28 mouse cellular contexts compared by ENCODE assay signal in genomic region chr10:39601068-39601467, GRCm38 (mm10). TPM values are rescaled to one million over a fixed set of nuclear protein-coding genes. Genes with fewer than 3 reads are reported as not detected.
DNase-seq lines count a peak whose midpoint lies in the region; ATAC-seq and TF ChIP-seq lines count a peak whose summit lies in the region.
"Had no signal": no experiment of that assay in that cellular context is flagged by ENCODE, and none has a peak within 500 bp of the region (broad histone marks: within the 10 kb centered on the region; RNA-seq: fewer than 3 reads in every experiment).

No protein-coding gene starts in this region.

- no peak overlapping the region for H3K4me2 ChIP-seq in kidney, embryonic 15.5 days
- H3K4me2 ChIP-seq in heart, embryonic 12.5 days: no peak overlapping the region
- H3K4me2 ChIP-seq: embryonic facial prominence, embryonic 13.5 days; hindbrain, embryonic 13.5 days; intestine, embryonic 15.5 days had no signal

- peaks cover 8% of the 10 kb centered on the region for H3K9me3 ChIP-seq in kidney, embryonic 15.5 days (replicated peaks)
- peaks cover 6% of the 10 kb centered on the region; the same call in 1 of the 2 replicates for H3K9me3 ChIP-seq in heart, embryonic 12.5 days (replicated peaks)
- H3K9me3 ChIP-seq: intestine, embryonic 15.5 days had no signal

- H3K27ac ChIP-seq in kidney, embryonic 15.5 days: no peak overlapping the region
- no peak overlapping the region for H3K27ac ChIP-seq in heart, embryonic 12.5 days (ENCODE audit: poor library complexity, severe bottlenecking)
- H3K27ac ChIP-seq: embryonic facial prominence, embryonic 10.5 days; embryonic facial prominence, embryonic 13.5 days; gastrocnemius, adult 2 months; heart, adult 2 months; heart, embryonic 10.5 days; hindbrain, embryonic 10.5 days; hindbrain, embryonic 13.5 days; intestine, embryonic 15.5 days had no signal

- no peaks in the 10 kb centered on the region for H3K79me3 ChIP-seq in C2C12 (ENCODE audit: low read depth)

- no peaks in the 10 kb centered on the region; the same call in 1 of the 2 replicates for H3K36me3 ChIP-seq in kidney, embryonic 15.5 days
- H3K36me3 ChIP-seq in C2C12 (ENCODE audit: control insufficient read depth, insufficient read depth): no peaks in the 10 kb centered on the region
- no peaks in the 10 kb centered on the region for H3K36me3 ChIP-seq in heart, embryonic 12.5 days
- H3K36me3 ChIP-seq: embryonic facial prominence, embryonic 10.5 days; heart, embryonic 10.5 days; hindbrain, embryonic 10.5 days; hindbrain, embryonic 13.5 days; intestine, embryonic 15.5 days had no signal

- no peak for TF ChIP-seq CTCF in C2C12 (IDR thresholded peaks at IDR 0.05; ENCODE audit: control insufficient read depth, insufficient read depth, insufficient read length)

- peaks cover 11% of the 10 kb centered on the region for H3K4me1 ChIP-seq in kidney, embryonic 15.5 days
- H3K4me1 ChIP-seq in heart, embryonic 12.5 days (replicated peaks): no peaks in the 10 kb centered on the region

- H3K27me3 ChIP-seq in kidney, embryonic 15.5 days: no peaks in the 10 kb centered on the region
- no peaks in the 10 kb centered on the region for H3K27me3 ChIP-seq in C2C12 (ENCODE audit: control insufficient read depth, insufficient read depth, insufficient read length)
- H3K27me3 ChIP-seq in heart, embryonic 12.5 days (replicated peaks): no peaks in the 10 kb centered on the region
- H3K27me3 ChIP-seq: embryonic facial prominence, embryonic 13.5 days; hindbrain, embryonic 13.5 days; intestine, embryonic 15.5 days; Patski had no signal

- 60% methylated on average over 5 of the region's 5 CpGs for WGBS in kidney, embryonic 15.5 days
- 67% methylated on average over 5 of the region's 5 CpGs for WGBS in heart, embryonic 12.5 days

- no peak overlapping the region for H3K4me3 ChIP-seq in kidney, embryonic 15.5 days (replicated peaks)
- H3K4me3 ChIP-seq in C2C12 (ENCODE audit: insufficient read depth, poor library complexity, severe bottlenecking): no peak overlapping the region
- H3K4me3 ChIP-seq in heart, embryonic 12.5 days: no peak overlapping the region
- H3K4me3 ChIP-seq: embryonic facial prominence, embryonic 10.5 days; embryonic facial prominence, embryonic 13.5 days; erythroblast, embryonic 14.5 days; gastrocnemius, adult 2 months; heart, adult 2 months; heart, embryonic 10.5 days; hindbrain, embryonic 10.5 days; hindbrain, embryonic 13.5 days; intestine, embryonic 15.5 days had no signal

- H3K9ac ChIP-seq in kidney, embryonic 15.5 days: no peak overlapping the region
- no peak overlapping the region for H3K9ac ChIP-seq in heart, embryonic 12.5 days
- H3K9ac ChIP-seq: embryonic facial prominence, embryonic 13.5 days; forebrain, postnatal 0 days; hindbrain, embryonic 13.5 days; intestine, embryonic 15.5 days had no signal

- no peak for ATAC-seq in kidney, embryonic 15.5 days (replicated peaks; ENCODE audit: low FRiP score)
- ATAC-seq in granulocyte monocyte progenitor cell, adult 5-6 weeks (replicated peaks; ENCODE audit: poor library complexity, severe bottlenecking): peak; percentile 98
- peak; percentile 96 for ATAC-seq in megakaryocyte progenitor cell, adult 5-6 weeks (replicated peaks; ENCODE audit: poor library complexity)
- no peak for ATAC-seq in heart, embryonic 12.5 days (ENCODE audit: insufficient number of reproducible peaks, low FRiP score)
- ATAC-seq: forebrain, embryonic 14.5 days; forebrain, postnatal 0 days; hindbrain, embryonic 16.5 days; intestine, embryonic 15.5 days; Patski had no signal

- DNase-seq in kidney, postnatal 10 days: peak; percentile 47
- DNase-seq in layer of hippocampus, adult 8-10 months (ENCODE audit: low spot score in 2 of 2): no peak
- DNase-seq in left cerebral cortex, adult 11 months (ENCODE audit: low spot score): no peak
- DNase-seq: adrenal gland, postnatal 10 days; adrenal gland, postnatal 36 days; cerebellum, adult 18-20 months; cerebellum, adult 9-10 months; cerebellum, postnatal 14 days; embryo, embryonic 11 days; forebrain, postnatal 0 days; gastrocnemius, adult 2 months; gastrocnemius, postnatal 25 days; heart, adult 2 months had no signal

- H3K79me2 ChIP-seq in C2C12 (ENCODE audit: control insufficient read depth, insufficient read depth): no peaks in the 10 kb centered on the region

- no peak overlapping the region for H3ac ChIP-seq in C2C12 (ENCODE audit: control insufficient read depth, insufficient read length, low read depth)

TF ChIP-seq in C2C12, 6 proteins besides CTCF, POLR2A, EP300 and RAD21:
- no peak for TF ChIP-seq FOSL1 (IDR thresholded peaks at IDR 0.05; ENCODE audit: insufficient read depth, low read length, poor library complexity, severe bottlenecking)
- TF ChIP-seq MYOD1 (IDR thresholded peaks at IDR 0.05; ENCODE audit: control insufficient read depth, insufficient read length, low read depth): peak; percentile 28

RNA-seq across cellular contexts. Expression of gene Traf3ip2, which starts 11.7 kb away (rescaled TPM):
- 15.9 and 18.5 TPM in 2 replicates for polyA plus RNA-seq in kidney, embryonic 15.5 days (2015; fragmentation: Nextera tagmentation; extraction: Ambion mirVana)
- 2.9 TPM for polyA plus RNA-seq in C2C12 (2012; fragmentation: generic; extraction: Trizol)
- total RNA-seq in granulocyte monocyte progenitor cell, adult 5-6 weeks (2014; fragmentation: Nextera tagmentation): 2.5 and 9.6 TPM in 2 replicates
- 2.9 and 8.5 TPM in 2 replicates for total RNA-seq in granulocyte monocyte progenitor cell, adult 5-6 weeks (2017)
- total RNA-seq in megakaryocyte progenitor cell, adult 5-6 weeks (2015): 11.2 and 11.6 TPM in 2 replicates
- 1.5 and 4.3 TPM in 2 replicates for total RNA-seq in megakaryocyte progenitor cell, adult 5-6 weeks (2017)
- polyA plus RNA-seq in heart, embryonic 12.5 days (2016; fragmentation: Nextera tagmentation; extraction: Ambion mirVana): 10.9 and 11.7 TPM in 2 replicates
- 1 to 10 TPM; 1.1 to 5.0 (median 2.8) TPM for total RNA-seq in layer of hippocampus, adult 8-10 months (2022)

Comparison
In these comparisons a context has a peak if more than half of its experiments do, and no peak if none do; other contexts are left out.
1. ATAC-seq: peak in granulocyte monocyte progenitor cell, adult 5-6 weeks (single experiment) and megakaryocyte progenitor cell, adult 5-6 weeks (single experiment); none in kidney, embryonic 15.5 days (single experiment) and heart, embryonic 12.5 days (single experiment).